Mouse (Mus musculus) heart, postnatal 36 days (tissue): ENCODE data around the gene Dnajc24. TPM values are rescaled to one million over a fixed set of nuclear protein-coding genes. Genes with fewer than 3 reads are reported as not detected.

Experiments used
- microRNA-seq, 2 experiments: library from miRNA; unstranded; fragments of <30 nt; microRNA quantifications; one replicate each; pipeline ENCODE4 v1.2.0; 2021; ENCODE audit warnings: borderline number of aligned reads in 2 of 2
- total RNA-seq, 2 experiments: library from RNA; stranded (reverse); gene quantifications; 2 replicates each; pipeline ENCODE4 v1.2.3; 2021

Dnajc24 gene
- total RNA-seq, 2 experiments from 2014 or later, result 10.9 to 15.2 TPM

Small RNA genes lying within 50 kb of the gene (microRNA-seq; reads per million reads assigned to microRNA genes)
- gene Gm22002, result 0 reads per million in 2 experiments

Other genes with a start within 250 kb of the Dnajc24 start
- 10 to 100 TPM; 10.4 to 13.8 TPM for gene Elp4, start 99.0 kb downstream of the Dnajc24 start, total RNA-seq
- 100 to 1,000 TPM in 1 of 2 experiments, 10 to 100 TPM in 1; 98.7 to 101 TPM for gene Immp1l, start 98.9 kb downstream of the Dnajc24 start, total RNA-seq